Mouse (Mus musculus) heart, embryonic 15.5 days (tissue): ENCODE data around the gene Ilf3. TPM values are rescaled to one million over a fixed set of nuclear protein-coding genes. Genes with fewer than 3 reads are reported as not detected.

Experiments
- polyA plus RNA-seq: library from polyadenylated mRNA; unstranded; fragments of >200 nt; fragmentation: Nextera tagmentation; extraction: Ambion mirVana; gene quantifications from 2 replicates; pipeline ENCODE4 v1.2.1, GENCODE M21; 2015

The Ilf3 gene
- polyA plus RNA-seq, 1 experiment from 2014 or later = 88.1 TPM

Other genes starting within 250 kb of the Ilf3 start
- 12.2 and 16.6 TPM in 2 replicates for gene Tyk2, start 236.6 kb upstream of the Ilf3 start, polyA plus RNA-seq
- 203 and 229 TPM in 2 replicates for gene Cdc37, start 217.9 kb upstream of the Ilf3 start, polyA plus RNA-seq
- 13.0 and 13.5 TPM in 2 replicates for gene Pde4a, start 202.2 kb upstream of the Ilf3 start, polyA plus RNA-seq
- gene Keap1, start 128.5 kb upstream of the Ilf3 start, polyA plus RNA-seq = 43.4 and 56.9 TPM in 2 replicates
- 0.05 and 0.11 TPM in 2 replicates for gene S1pr5, start 119.4 kb upstream of the Ilf3 start, polyA plus RNA-seq
- 48.5 and 50.9 TPM in 2 replicates for gene Atg4d, start 102.6 kb upstream of the Ilf3 start, polyA plus RNA-seq
- gene Kri1, start 79.9 kb upstream of the Ilf3 start, polyA plus RNA-seq = 10.4 and 12.5 TPM in 2 replicates
- 88.6 and 96.4 TPM in 2 replicates for gene Cdkn2d, start 76.5 kb upstream of the Ilf3 start, polyA plus RNA-seq
- gene Ap1m2, start 55.5 kb upstream of the Ilf3 start, polyA plus RNA-seq = 1.8 and 6.9 TPM in 2 replicates
- gene Slc44a2, start 47.2 kb upstream of the Ilf3 start, polyA plus RNA-seq = 56.8 and 81.4 TPM in 2 replicates
- 23.8 and 28.1 TPM in 2 replicates for gene Qtrt1, start 44.0 kb downstream of the Ilf3 start, polyA plus RNA-seq
- gene Dnm2, start 57.0 kb downstream of the Ilf3 start, polyA plus RNA-seq = 60.0 and 73.6 TPM in 2 replicates
- gene Tmed1, start 142.4 kb downstream of the Ilf3 start, polyA plus RNA-seq = 78.8 and 92.6 TPM in 2 replicates
- 2.3 and 4.1 TPM in 2 replicates for gene AB124611, start 158.3 kb downstream of the Ilf3 start, polyA plus RNA-seq
- 26.2 and 41.0 TPM in 2 replicates for gene Carm1, start 179.0 kb downstream of the Ilf3 start, polyA plus RNA-seq
- 26.1 and 29.8 TPM in 2 replicates for gene Timm29, start 224.9 kb downstream of the Ilf3 start, polyA plus RNA-seq
- gene Yipf2, start 225.0 kb downstream of the Ilf3 start, polyA plus RNA-seq = 12.0 and 16.5 TPM in 2 replicates
- 39.6 and 57.4 TPM in 2 replicates for gene Smarca4, start 248.3 kb downstream of the Ilf3 start, polyA plus RNA-seq